Mouse (Mus musculus): ENCODE data around the gene Vgll4.

Vgll4 gene

GRCm38 (mm10) chr6:114840012-114840411 lies 129.8 kb downstream of the Vgll4 start:
- DNase-seq (ENCODE audit: low spot score) = no peak

GRCm38 (mm10) chr6:114838872-114839271 lies 130.9 kb downstream of the Vgll4 start:
- DNase-seq (ENCODE audit: low spot score) = no peak

GRCm38 (mm10) chr6:114836433-114836832 lies 133.4 kb downstream of the Vgll4 start:
- no peak for DNase-seq (ENCODE audit: low spot score)

- DNase-seq (ENCODE audit: low spot score) = no peak
Measured at GRCm38 (mm10) chr6:114835752-114836151, 134.0 kb downstream of the Vgll4 start.

GRCm38 (mm10) chr6:114835344-114835743 lies 134.4 kb downstream of the Vgll4 start:
- DNase-seq (ENCODE audit: low spot score) = no peak

- no peak for DNase-seq (ENCODE audit: low spot score)
Measured at GRCm38 (mm10) chr6:114833791-114834346, 135.9 kb downstream of the Vgll4 start.

GRCm38 (mm10) chr6:114833058-114833685 lies 136.6 kb downstream of the Vgll4 start:
- DNase-seq (ENCODE audit: low spot score) = no peak

- no peak for DNase-seq (ENCODE audit: low spot score)
Measured at GRCm38 (mm10) chr6:114831807-114832206, 138.0 kb downstream of the Vgll4 start.

GRCm38 (mm10) chr6:114829660-114830438 lies 139.9 kb downstream of the Vgll4 start:
- no peak for DNase-seq (ENCODE audit: low spot score)

- no peak for DNase-seq (ENCODE audit: low spot score)
Measured at GRCm38 (mm10) chr6:114826889-114827288, 142.9 kb downstream of the Vgll4 start.

- no peak for DNase-seq (ENCODE audit: low spot score)
Measured at GRCm38 (mm10) chr6:114821646-114822045, 148.1 kb downstream of the Vgll4 start.

- DNase-seq (ENCODE audit: low spot score) = no peak
Measured at GRCm38 (mm10) chr6:114819971-114820481, 149.8 kb downstream of the Vgll4 start.

- no peak for DNase-seq (ENCODE audit: low spot score)
Measured at GRCm38 (mm10) chr6:114818471-114818870, 151.3 kb downstream of the Vgll4 start.

- DNase-seq (ENCODE audit: low spot score) = no peak
Measured at GRCm38 (mm10) chr6:114817948-114818347, 151.8 kb downstream of the Vgll4 start.

GRCm38 (mm10) chr6:114814882-114815650 lies 154.7 kb downstream of the Vgll4 start:
- DNase-seq (ENCODE audit: low spot score) = no peak

- peak; percentile 40 for DNase-seq (ENCODE audit: low spot score)
Measured at GRCm38 (mm10) chr6:114814199-114814881, 155.5 kb downstream of the Vgll4 start.

GRCm38 (mm10) chr6:114812779-114813178 lies 157.0 kb downstream of the Vgll4 start:
- DNase-seq (ENCODE audit: low spot score) = no peak

- DNase-seq (ENCODE audit: low spot score) = no peak
Measured at GRCm38 (mm10) chr6:114812322-114812721, 157.5 kb downstream of the Vgll4 start.
